Mouse (Mus musculus) hindbrain, postnatal 0 days (tissue): Measurements from ENCODE around the gene Mettl23. TPM values are rescaled to one million over a fixed set of nuclear protein-coding genes. Genes with fewer than 3 reads are reported as not detected.
"Not testable (repeated sequence)": the region's sequence is repeated elsewhere in the genome, so short reads cannot be mapped to it uniquely, and the experiment has no call there.

Experiments used
- ATAC-seq: fragments of 200-750 bp; cut with Nextera tagmentation; 2 replicates; pipeline ENCODE4 v1.8.0; 2017; ENCODE audit warnings: mild to moderate bottlenecking, moderate TSS enrichment, moderate library complexity
- DNase-seq: peaks from one replicate; pipeline ENCODE4 v3.0.0-alpha.2; 2015; ENCODE audit warnings: low spot score
- H3K27ac ChIP-seq: fragments of 300-500 bp; sonication (generic); 2 replicates; pipeline ENCODE4 v1.5.1; 2014; ENCODE audit warnings: mild to moderate bottlenecking
- H3K27me3 ChIP-seq: fragments of 300-500 bp; sonication (generic); 2 replicates; pipeline ENCODE4 v1.6.1; 2014; ENCODE audit warnings: low read length, mixed read lengths; ENCODE audit not compliant: insufficient read depth
- H3K36me3 ChIP-seq: fragments of 300-500 bp; sonication (generic); 2 replicates; pipeline ENCODE4 v1.6.1; 2014; ENCODE audit warnings: low read length, mixed read lengths; ENCODE audit not compliant: insufficient read depth
- H3K4me1 ChIP-seq: fragments of 300-500 bp; sonication (generic); 2 replicates; pipeline ENCODE4 v1.6.1; 2014; ENCODE audit warnings: antibody characterized with exemption, low read length, mixed read lengths; ENCODE audit not compliant: insufficient read depth
- H3K4me2 ChIP-seq: fragments of 300-500 bp; sonication (generic); 2 replicates; pipeline ENCODE4 v1.6.1; 2014; ENCODE audit warnings: low read depth, mild to moderate bottlenecking, low read length, moderate library complexity, mixed read lengths
- H3K4me3 ChIP-seq: fragments of 300-500 bp; sonication (generic); 2 replicates; pipeline ENCODE4 v1.5.1; 2014; ENCODE audit warnings: low read length
- H3K9ac ChIP-seq: fragments of 300-500 bp; sonication (generic); replicated peaks from 2 replicates; pipeline ENCODE4 v1.6.1; 2014; ENCODE audit warnings: mild to moderate bottlenecking, low read length, moderate library complexity, mixed read lengths
- H3K9me3 ChIP-seq: fragments of 300-500 bp; sonication (generic); 2 replicates; pipeline ENCODE4 v1.6.1; 2016; ENCODE audit warnings: low read length, mixed read lengths
- CTCF ChIP-seq: IDR thresholded peaks from 2 replicates; pipeline ENCODE4 v1.5.1; 2016; ENCODE audit warnings: antibody characterized with exemption, control low read depth, low read depth
- WGBS: fragments of 180-500 bp; shearing (Covaris S2); extraction: QIAGEN DNeasy Blood & Tissue Kit; methylation state at CpG from one replicate; pipeline ENCODE4 v1.1.7; 2014; 5-methylcytosine and 5-hydroxymethylcytosine counted together
- polyA plus RNA-seq: library from polyadenylated mRNA; unstranded; fragments of >200 nt; fragmentation: Nextera tagmentation; extraction: Ambion mirVana; gene quantifications from 2 replicates; pipeline ENCODE4 v1.2.1, GENCODE M21; 2015
- total RNA-seq: library from RNA; depleted of rRNA; stranded (reverse); fragments of >200 nt; gene quantifications from 2 replicates; pipeline ENCODE4 v1.2.3, GENCODE M21; 2014; rRNA removed

Gene Mettl23
- total and polyA plus RNA-seq, 2 experiments from 2014 or later: 30.1 to 54.4 TPM

DNA sequence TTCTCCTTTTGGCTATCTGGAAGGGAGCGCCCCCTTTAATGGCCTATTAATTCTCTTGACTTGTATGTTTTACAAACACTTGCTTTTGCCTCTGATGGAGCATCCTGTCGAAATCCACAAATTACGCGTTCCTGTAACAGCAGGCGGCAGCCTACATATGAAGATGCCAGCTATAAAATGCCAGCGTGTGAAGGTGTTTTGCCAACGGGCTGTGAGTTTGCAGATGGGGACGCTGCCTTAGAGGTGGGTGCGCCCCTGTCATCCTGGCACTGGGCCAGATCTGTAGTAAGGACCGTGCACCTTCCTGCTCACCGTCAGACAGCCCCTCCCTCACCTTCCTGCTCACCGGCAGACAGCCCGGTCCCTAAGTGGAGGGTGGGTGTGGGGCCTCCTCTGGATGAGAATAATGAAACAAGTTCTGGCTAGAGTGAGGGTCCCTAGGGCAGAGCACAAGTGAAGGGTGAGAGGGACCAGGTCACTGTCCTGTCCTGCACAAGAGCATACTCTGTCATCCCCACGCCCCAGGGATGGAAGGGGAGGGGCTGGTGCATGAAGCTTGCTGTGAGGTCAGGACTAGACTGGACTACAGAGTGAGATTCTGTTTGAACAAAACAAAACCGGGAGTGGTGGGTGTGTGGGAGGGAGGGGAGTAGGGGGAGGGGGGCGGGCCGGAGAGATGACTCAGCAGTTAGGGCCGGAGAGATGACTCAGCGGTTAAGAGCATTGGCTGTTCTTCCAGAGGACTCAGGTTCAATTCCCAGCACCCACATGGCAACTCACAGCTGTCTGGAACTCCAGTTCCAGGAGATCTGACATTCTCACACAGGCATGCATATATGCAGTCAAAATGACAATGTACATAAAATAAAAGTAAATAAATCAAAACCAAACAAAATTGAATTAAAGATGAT, 50.7 kb downstream of the Mettl23 start:
- Histone ChIP-seq H3K9ac (no peak overlapping the region), H3K27ac (no peak overlapping the region), H3K36me3 (no peaks in the 10 kb centered on the region), H3K27me3 (no peaks in the 10 kb centered on the region), H3K4me2 (no peak overlapping the region), H3K4me3 (no peak overlapping the region), H3K9me3 (no peaks in the 10 kb centered on the region), H3K4me1 (no peaks in the 10 kb centered on the region)
- TF ChIP-seq CTCF: peak; percentile 17
- ATAC-seq: no peak
- 64% methylated on average over 19 of the region's 19 CpGs for WGBS
- DNase-seq: peak; percentile 54

DNA sequence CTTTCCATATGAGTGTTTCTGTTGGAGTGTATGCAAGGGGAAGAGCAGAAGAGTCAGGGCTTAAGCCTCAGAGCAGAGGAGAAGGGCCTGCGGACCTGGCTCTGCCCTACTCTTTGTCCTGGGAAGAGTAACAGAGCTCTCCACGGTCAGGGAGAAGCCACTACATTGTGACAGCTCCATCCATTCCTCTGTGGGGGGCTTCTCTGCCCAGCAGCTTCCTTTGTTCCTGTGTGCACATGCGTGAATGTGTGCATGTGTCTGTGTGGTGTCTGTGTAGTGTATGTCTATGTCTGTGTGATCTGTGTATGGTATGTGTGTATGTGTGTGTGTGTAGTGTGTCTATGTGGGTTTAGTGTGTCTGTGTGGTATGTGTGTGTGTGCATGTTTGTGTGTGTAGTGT, 52.3 kb downstream of the Mettl23 start:
- no peaks in the 10 kb centered on the region for H3K4me1 ChIP-seq
- no peak for DNase-seq
- no peaks in the 10 kb centered on the region for H3K36me3 ChIP-seq
- WGBS: 49% methylated on average over 3 of the region's 3 CpGs
- no peaks in the 10 kb centered on the region for H3K9me3 ChIP-seq
- TF ChIP-seq CTCF: no peak
- H3K4me2 ChIP-seq: no peak overlapping the region
- H3K27ac ChIP-seq: no peak overlapping the region
- no peak overlapping the region for H3K9ac ChIP-seq
- ATAC-seq: no peak
- no peak overlapping the region for H3K4me3 ChIP-seq
- no peaks in the 10 kb centered on the region for H3K27me3 ChIP-seq

DNA sequence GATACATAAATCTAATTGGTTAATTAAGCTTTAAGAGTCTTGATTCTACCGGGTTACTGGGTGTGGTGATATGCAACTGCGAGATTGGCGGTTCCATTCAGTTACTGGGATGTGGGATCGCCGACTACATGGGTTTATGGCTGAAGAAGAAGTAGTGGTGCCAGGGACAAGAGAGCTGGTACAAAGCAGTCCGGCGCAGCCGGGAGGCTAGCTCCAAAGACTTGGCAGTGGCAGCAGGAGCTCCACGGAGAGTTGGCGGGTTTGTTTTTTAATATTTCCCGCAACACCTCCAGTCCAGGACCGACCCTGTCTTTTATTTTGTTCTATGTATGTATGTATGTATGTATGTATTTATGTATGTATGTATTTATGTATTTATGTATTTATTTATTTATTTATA, 56.2 kb downstream of the Mettl23 start:
- H3K27ac ChIP-seq: no peak overlapping the region
- ATAC-seq: no peak
- H3K27me3 ChIP-seq: no peaks in the 10 kb centered on the region
- TF ChIP-seq CTCF: no peak
- DNase-seq: no peak
- no peak overlapping the region for H3K4me3 ChIP-seq
- H3K9ac ChIP-seq: no peak overlapping the region
- WGBS: 79% methylated on average over 12 of the region's 12 CpGs
- no peaks in the 10 kb centered on the region for H3K36me3 ChIP-seq
- H3K9me3 ChIP-seq: no peaks in the 10 kb centered on the region
- H3K4me2 ChIP-seq: no peak overlapping the region
- no peaks in the 10 kb centered on the region for H3K4me1 ChIP-seq

DNA sequence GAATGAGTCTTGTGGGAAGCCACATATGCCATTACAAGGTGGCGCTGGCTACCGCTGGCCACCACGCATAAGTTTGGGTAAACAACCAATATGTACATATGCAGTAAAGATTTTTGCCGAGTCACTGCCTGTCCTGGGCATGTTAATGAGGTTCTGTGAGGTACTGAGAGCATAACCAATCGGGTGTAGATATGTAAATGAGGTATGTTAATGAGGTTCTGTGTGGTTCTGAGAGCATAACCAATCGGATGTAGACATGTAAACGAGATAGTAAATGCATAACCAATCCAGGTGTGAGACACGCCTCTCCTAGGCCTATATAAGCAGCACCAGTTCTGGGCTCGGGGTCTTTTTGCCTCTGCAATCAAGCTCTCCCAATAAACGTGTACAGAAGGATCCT, 59.5 kb downstream of the Mettl23 start:
- not testable (repeated sequence) for H3K4me2 ChIP-seq, H3K9ac ChIP-seq, ATAC-seq, H3K27ac ChIP-seq, DNase-seq, H3K9me3 ChIP-seq, H3K4me1 ChIP-seq, H3K27me3 ChIP-seq, H3K4me3 ChIP-seq, H3K36me3 ChIP-seq
- WGBS: 83% methylated on average over 10 of the region's 10 CpGs

Other genes starting within 250 kb of the Mettl23 start
- gene Rhbdf2, start 216.3 kb upstream of the Mettl23 start, total RNA-seq: 3.8 and 4.0 TPM in 2 replicates
- gene Rhbdf2, start 216.3 kb upstream of the Mettl23 start, polyA plus RNA-seq: 1.1 and 1.6 TPM in 2 replicates
- 1.2 and 1.3 TPM in 2 replicates for gene Prcd, start 189.7 kb upstream of the Mettl23 start, total RNA-seq
- 5.3 and 6.4 TPM in 2 replicates for gene Prcd, start 189.7 kb upstream of the Mettl23 start, polyA plus RNA-seq
- 48.4 and 54.7 TPM in 2 replicates for gene Cygb, start 189.0 kb upstream of the Mettl23 start, total RNA-seq
- 46.0 and 48.1 TPM in 2 replicates for gene Cygb, start 189.0 kb upstream of the Mettl23 start, polyA plus RNA-seq
- not detected in 2 replicates for gene St6galnac1, start 67.8 kb upstream of the Mettl23 start, total RNA-seq
- not detected in 2 replicates for gene St6galnac1, start 67.8 kb upstream of the Mettl23 start, polyA plus RNA-seq
- gene Mxra7, start 15.2 kb upstream of the Mettl23 start, total RNA-seq: 36.6 and 38.3 TPM in 2 replicates
- gene Mxra7, start 15.2 kb upstream of the Mettl23 start, polyA plus RNA-seq: 41.9 and 50.2 TPM in 2 replicates
- 31.9 and 37.5 TPM in 2 replicates for gene Jmjd6, start 171 bp downstream of the Mettl23 start, total RNA-seq
- gene Jmjd6, start 171 bp downstream of the Mettl23 start, polyA plus RNA-seq: 48.1 and 48.6 TPM in 2 replicates
- 38.7 and 45.6 TPM in 2 replicates for gene Mfsd11, start 9.2 kb downstream of the Mettl23 start, total RNA-seq
- gene Mfsd11, start 9.2 kb downstream of the Mettl23 start, polyA plus RNA-seq: 56.8 and 62.8 TPM in 2 replicates
- 228 and 253 TPM in 2 replicates for gene Srsf2, start 9.8 kb downstream of the Mettl23 start, total RNA-seq
- gene Srsf2, start 9.8 kb downstream of the Mettl23 start, polyA plus RNA-seq: 454 and 491 TPM in 2 replicates
- gene Mgat5b, start 75.6 kb downstream of the Mettl23 start, total RNA-seq: 125 and 133 TPM in 2 replicates
- 22.2 and 25.0 TPM in 2 replicates for gene Mgat5b, start 75.6 kb downstream of the Mettl23 start, polyA plus RNA-seq